Comparison of ENCODE assay signal across 7 mouse cellular contexts in the genomic region with DNA sequence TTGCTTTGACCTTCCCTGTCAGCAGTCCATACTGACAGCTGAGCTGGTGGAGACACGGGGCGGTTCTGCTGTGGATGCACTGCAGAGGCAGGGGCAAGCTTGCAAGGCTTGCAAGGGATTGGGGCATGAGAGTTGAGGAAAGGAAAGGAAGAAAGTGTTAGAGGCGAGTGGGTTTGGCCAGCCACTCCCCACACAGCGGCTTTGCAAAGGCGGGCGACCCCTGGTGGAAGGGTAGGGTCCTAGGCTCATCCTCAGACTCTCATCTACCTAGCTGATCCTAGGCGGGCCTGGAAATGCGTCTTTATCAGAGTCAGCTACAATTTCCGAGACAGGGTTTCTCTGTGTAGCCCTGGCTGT. TPM values are rescaled to one million over a fixed set of nuclear protein-coding genes. Genes with fewer than 3 reads are reported as not detected.
A peak's percentile ranks its signal among the peaks of the same experiment; 100 is the strongest.
DNase-seq lines count a peak whose midpoint lies in the region; ATAC-seq and TF ChIP-seq lines count a peak whose summit lies in the region.

No protein-coding gene starts in this region.

- peak in 2 of 3 experiments; percentile 95 to 98; a peak in 4 of 6 replicates for TF ChIP-seq CTCF in MEL (IDR thresholded peaks at IDR 0.05 in 2 of 3, conservative IDR thresholded peaks at IDR 0.05 in 1 of 3; ENCODE audit: control insufficient read depth in 1 of 3, insufficient read depth in 1 of 3, low read depth in 2 of 3, low read length in 3 of 3, poor library complexity in 1 of 3, severe bottlenecking in 1 of 3)

- peaks cover 0 to 2% of the 10 kb centered on the region in 2 experiments; a peak in 2 of 4 replicates for H3K27me3 ChIP-seq in MEL (ENCODE audit: control insufficient read depth in 1 of 2, insufficient read depth in 2 of 2, low read length in 2 of 2)
- H3K27me3 ChIP-seq in embryonic facial prominence, embryonic 11.5 days (ENCODE audit: control insufficient read depth, insufficient read depth, low read length): no peaks in the 10 kb centered on the region
- H3K27me3 ChIP-seq in heart, embryonic 15.5 days: no peaks in the 10 kb centered on the region

- H3K4me1 ChIP-seq in MEL (ENCODE audit: control insufficient read depth in 1 of 2, insufficient read depth in 2 of 2, low read length in 2 of 2): peaks cover 10 to 34% of the 10 kb centered on the region in 2 experiments
- peaks cover 2% of the 10 kb centered on the region for H3K4me1 ChIP-seq in embryonic facial prominence, embryonic 11.5 days (ENCODE audit: control insufficient read depth, insufficient read depth, low read length)
- peaks cover 51% of the 10 kb centered on the region for H3K4me1 ChIP-seq in heart, embryonic 15.5 days (replicated peaks)

- peak overlapping the region in 1 of 2 experiments; percentile 30; a peak in 2 of 4 replicates for H3K4me3 ChIP-seq in MEL (ENCODE audit: control insufficient read depth in 1 of 2, insufficient read depth in 1 of 2, low read depth in 2 of 2, low read length in 2 of 2)
- H3K4me3 ChIP-seq in embryonic facial prominence, embryonic 11.5 days (ENCODE audit: low read depth, low read length): 0 out of 2 replicates have a peak overlapping the region, but pooled peaks have one; percentile 6
- peak overlapping the region; percentile 30 for H3K4me3 ChIP-seq in heart, embryonic 15.5 days

- peaks cover 29% of the 10 kb centered on the region for H3K79me2 ChIP-seq in MEL (ENCODE audit: control insufficient read depth, insufficient read depth, low read length, poor library complexity)

- no peak for TF ChIP-seq EP300 in MEL (IDR thresholded peaks at IDR 0.05; ENCODE audit: low read depth in 1 of 2, low read length in 2 of 2)

- peak overlapping the region; percentile 32 for H3K4me2 ChIP-seq in embryonic facial prominence, embryonic 11.5 days (ENCODE audit: low read depth, low read length)
- H3K4me2 ChIP-seq in heart, embryonic 15.5 days: peak overlapping the region; percentile 54

- TF ChIP-seq POLR2A in MEL (IDR thresholded peaks at IDR 0.05; ENCODE audit: control insufficient read depth in 1 of 2, insufficient read depth in 1 of 2, low read depth in 1 of 2, low read length in 2 of 2, poor library complexity in 1 of 2): peak in 1 of 2 experiments; percentile 41; a peak in 1 of 4 replicates

- H3K9me3 ChIP-seq in MEL (replicated peaks; ENCODE audit: insufficient read depth, low read length): no peaks in the 10 kb centered on the region
- H3K9me3 ChIP-seq in embryonic facial prominence, embryonic 11.5 days (replicated peaks; ENCODE audit: control insufficient read depth, low read length): no peaks in the 10 kb centered on the region
- no peaks in the 10 kb centered on the region for H3K9me3 ChIP-seq in heart, embryonic 15.5 days (replicated peaks)

- TF ChIP-seq RAD21 in MEL (IDR thresholded peaks at IDR 0.05; ENCODE audit: low read depth, low read length): no peak

- WGBS in embryonic facial prominence, embryonic 11.5 days: 8% methylated on average over 9 of the region's 9 CpGs
- 3% methylated on average over 9 of the region's 9 CpGs for WGBS in heart, embryonic 15.5 days

- DNase-seq in CD4-positive helper T cell, adult 2 months (ENCODE audit: low read depth, low spot score): peak; percentile 72
- DNase-seq in MEL (ENCODE audit: low read depth, low spot score): peak; percentile 95
- DNase-seq in embryonic facial prominence, embryonic 11.5 days (ENCODE audit: low spot score): peak; percentile 84
- DNase-seq in kidney, postnatal 36 days: peak; percentile 85 to 93
- peak; percentile 83 to 94 for DNase-seq in spleen, postnatal 4 days (ENCODE audit: low spot score in 2 of 2)

- H3K9ac ChIP-seq in MEL (ENCODE audit: control insufficient read depth, low read depth, low read length, poor library complexity, severe bottlenecking): peak overlapping the region; percentile 65
- no peak overlapping the region for H3K9ac ChIP-seq in embryonic facial prominence, embryonic 11.5 days (replicated peaks; ENCODE audit: low read length)
- H3K9ac ChIP-seq in heart, embryonic 15.5 days: peak overlapping the region; percentile 4; the same call in 1 of the 2 replicates

- H3K27ac ChIP-seq in MEL (ENCODE audit: control insufficient read depth, low read depth, low read length): no peak overlapping the region
- H3K27ac ChIP-seq in embryonic facial prominence, embryonic 11.5 days (replicated peaks; ENCODE audit: low read depth, low read length): no peak overlapping the region
- peak overlapping the region; percentile 58 for H3K27ac ChIP-seq in heart, embryonic 15.5 days

- peaks cover 0 to 34% of the 10 kb centered on the region in 2 experiments; a peak in 3 of 4 replicates for H3K36me3 ChIP-seq in MEL (ENCODE audit: control insufficient read depth in 1 of 2, insufficient read depth in 2 of 2, low read length in 2 of 2)
- no peaks in the 10 kb centered on the region for H3K36me3 ChIP-seq in embryonic facial prominence, embryonic 11.5 days (replicated peaks; ENCODE audit: control insufficient read depth, insufficient read depth, low read depth, low read length)
- H3K36me3 ChIP-seq in heart, embryonic 15.5 days: no peaks in the 10 kb centered on the region

- ATAC-seq in embryonic facial prominence, embryonic 11.5 days (replicated peaks; ENCODE audit: insufficient number of reproducible peaks, low FRiP score, low TSS enrichment, low read depth): peak; percentile 45; the same call in 1 of the 2 replicates
- ATAC-seq in heart, embryonic 15.5 days (replicated peaks; ENCODE audit: insufficient number of reproducible peaks, insufficient read depth, low FRiP score, low read depth): peak; percentile 29; the same call in 1 of the 2 replicates
- peak; percentile 44 for ATAC-seq in megakaryocyte-erythroid progenitor cell, adult 5-6 weeks (replicated peaks; ENCODE audit: low FRiP score, low TSS enrichment, poor library complexity, severe bottlenecking)

TF ChIP-seq in MEL, 35 proteins besides CTCF, POLR2A, EP300 and RAD21:
- TF ChIP-seq GATA1 (IDR thresholded peaks at IDR 0.05; ENCODE audit: low read depth, low read length) (0 out of 2 replicates have a peak, but pooled peaks have one; percentile 4), TBP (IDR thresholded peaks at IDR 0.05; ENCODE audit: low read depth, low read length) (0 out of 2 replicates have a peak, but pooled peaks have one; percentile 55), RCOR1 (IDR thresholded peaks at IDR 0.05; ENCODE audit: low read depth, low read length) (no peak)

RNA-seq across cellular contexts. Expression of a gene that starts 4.4 kb away (rescaled TPM):
- total RNA-seq in MEL (2012; rRNA removed): 116 and 136 TPM in 2 replicates
- 100 to 1,000 TPM in 1 of 2 experiments, not detected in 1; 299 TPM for polyA plus RNA-seq in MEL (2012; ENCODE audit: insufficient read depth in 1 of 2, insufficient read length in 2 of 2, low read depth in 1 of 2, low replicate concordance in 2 of 2, missing spikeins in 1 of 2)
- 18.9 and 22.8 TPM in 2 replicates for polyA plus RNA-seq in embryonic facial prominence, embryonic 11.5 days (2014; fragmentation: Nextera tagmentation; extraction: Ambion mirVana)
- 64.3 and 76.8 TPM in 2 replicates for polyA plus RNA-seq in heart, embryonic 15.5 days (2015; fragmentation: Nextera tagmentation; extraction: Ambion mirVana)
- total RNA-seq in megakaryocyte-erythroid progenitor cell, adult 5-6 weeks (2014; fragmentation: Nextera tagmentation): 91.5 and 112 TPM in 2 replicates
- total RNA-seq in megakaryocyte-erythroid progenitor cell, adult 5-6 weeks (2017): 53.7 and 72.6 TPM in 2 replicates

RNA-seq across cellular contexts. Expression of a gene that starts 15.0 kb away (rescaled TPM):
- total RNA-seq in MEL (2012; rRNA removed): 4.0 and 7.4 TPM in 2 replicates
- polyA plus RNA-seq in MEL (2012; ENCODE audit: insufficient read depth in 1 of 2, insufficient read length in 2 of 2, low read depth in 1 of 2, low replicate concordance in 2 of 2, missing spikeins in 1 of 2): 1 to 10 TPM in 1 of 2 experiments, not detected in 1; 6.6 TPM
- polyA plus RNA-seq in embryonic facial prominence, embryonic 11.5 days (2014; fragmentation: Nextera tagmentation; extraction: Ambion mirVana): 2.2 and 2.4 TPM in 2 replicates
- polyA plus RNA-seq in heart, embryonic 15.5 days (2015; fragmentation: Nextera tagmentation; extraction: Ambion mirVana): 20.0 and 24.0 TPM in 2 replicates
- total RNA-seq in megakaryocyte-erythroid progenitor cell, adult 5-6 weeks (2014; fragmentation: Nextera tagmentation): 12.0 and 13.1 TPM in 2 replicates
- 6.8 and 8.2 TPM in 2 replicates for total RNA-seq in megakaryocyte-erythroid progenitor cell, adult 5-6 weeks (2017)

RNA-seq across cellular contexts. Expression of a gene that starts 51.6 kb away (rescaled TPM):
- total RNA-seq in MEL (2012; rRNA removed): 0.07 and 0.08 TPM in 2 replicates
- polyA plus RNA-seq in MEL (2012; ENCODE audit: insufficient read depth in 1 of 2, insufficient read length in 2 of 2, low read depth in 1 of 2, low replicate concordance in 2 of 2, missing spikeins in 1 of 2): under 1 TPM in 1 of 2 experiments, not detected in 1; 0.10 TPM
- polyA plus RNA-seq in embryonic facial prominence, embryonic 11.5 days (2014; fragmentation: Nextera tagmentation; extraction: Ambion mirVana): not detected in 2 replicates
- 0.86 and 3.5 TPM in 2 replicates for polyA plus RNA-seq in heart, embryonic 15.5 days (2015; fragmentation: Nextera tagmentation; extraction: Ambion mirVana)
- 0.87 TPM in 1 of 2 replicates, not detected in the other for total RNA-seq in megakaryocyte-erythroid progenitor cell, adult 5-6 weeks (2014; fragmentation: Nextera tagmentation)
- not detected in 2 replicates for total RNA-seq in megakaryocyte-erythroid progenitor cell, adult 5-6 weeks (2017)
